Mouse (Mus musculus): Measurements from ENCODE around the gene Tbl1xr1.

- TF ChIP-seq E2F4 (IDR thresholded peaks at IDR 0.05; ENCODE audit: insufficient read depth) (no peak), POLR2A (IDR thresholded peaks at IDR 0.05; ENCODE audit: insufficient read length, low read depth) (no peak), CEBPB (IDR thresholded peaks at IDR 0.05; ENCODE audit: insufficient read depth, poor library complexity, severe bottlenecking) (no peak), MAX (IDR thresholded peaks at IDR 0.05; ENCODE audit: low read depth) (no peak), MYOG (IDR thresholded peaks at IDR 0.05; ENCODE audit: control insufficient read depth in 1 of 3, insufficient read depth in 1 of 3, insufficient read length in 2 of 3, low read depth in 2 of 3) (no peak), POLR2AphosphoS2 (IDR thresholded peaks at IDR 0.05; ENCODE audit: insufficient read length, low read depth) (no peak), USF1 (IDR thresholded peaks at IDR 0.05; ENCODE audit: low read depth) (no peak), TCF3 (IDR thresholded peaks at IDR 0.05; ENCODE audit: insufficient read length, low read depth) (no peak), TCF12 (IDR thresholded peaks at IDR 0.05; ENCODE audit: insufficient read depth, poor library complexity, severe bottlenecking) (no peak), REST (IDR thresholded peaks at IDR 0.05; ENCODE audit: insufficient read depth, insufficient read length) (no peak), MYOD1 (IDR thresholded peaks at IDR 0.05; ENCODE audit: control insufficient read depth in 1 of 3, insufficient read length in 2 of 3, low read depth in 2 of 3) (no peak)
Observed at GRCm38 (mm10) chr3:22084222-22084996, 8.0 kb downstream of the Tbl1xr1 start.

All from myocyte (in vitro differentiated cells).